Mouse (Mus musculus): ENCODE measurements around the gene Pom121l2. TPM values are rescaled to one million over a fixed set of nuclear protein-coding genes. Genes with fewer than 3 reads are reported as not detected.

Gene Pom121l2
- polyA plus RNA-seq, 1 experiment from 2014 or later: not detected

GRCm38 (mm10) chr13:22007121-22007510 is 26.1 kb downstream of the Pom121l2 start:
- Histone ChIP-seq H3K4me2 (peak overlapping the region; percentile 64), H3K9ac (replicated peaks) (no peak overlapping the region), H3K27ac (replicated peaks) (no peak overlapping the region), H3K36me3 (no peaks in the 10 kb centered on the region), H3K27me3 (replicated peaks) (peaks cover 95% of the 10 kb centered on the region), H3K4me1 (peaks cover 17% of the 10 kb centered on the region), H3K9me3 (replicated peaks) (no peaks in the 10 kb centered on the region), H3K4me3 (replicated peaks) (peak overlapping the region; percentile 36)
- no peak for ATAC-seq (ENCODE audit: low FRiP score)
- 3% methylated on average over 18 of the region's 18 CpGs for WGBS

DNA sequence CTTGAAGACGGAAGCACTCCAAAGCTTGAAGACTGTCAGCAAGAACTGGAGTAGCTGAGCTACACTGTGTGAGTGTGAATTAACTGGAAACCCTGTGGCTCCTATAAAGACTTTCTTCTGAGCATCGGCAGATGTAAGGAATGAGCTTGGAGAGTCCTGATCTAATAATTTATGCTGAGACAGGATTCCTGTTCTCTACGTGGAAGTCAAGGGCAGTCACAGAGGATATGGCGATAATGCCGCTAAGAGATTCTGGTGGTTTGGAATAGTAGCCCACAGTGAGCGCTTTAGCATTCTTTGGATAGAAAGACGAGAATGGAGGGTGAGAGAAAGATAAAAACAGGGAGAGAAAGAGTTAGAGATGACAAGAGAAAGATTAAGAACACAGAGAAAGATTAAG is 26.9 kb downstream of the Pom121l2 start:
- Histone ChIP-seq H3K27me3 (replicated peaks) (peaks cover 95% of the 10 kb centered on the region), H3K9me3 (replicated peaks) (no peaks in the 10 kb centered on the region), H3K4me1 (peaks cover 17% of the 10 kb centered on the region), H3K4me2 (no peak overlapping the region), H3K36me3 (no peaks in the 10 kb centered on the region), H3K4me3 (replicated peaks) (no peak overlapping the region), H3K9ac (replicated peaks) (no peak overlapping the region), H3K27ac (replicated peaks) (no peak overlapping the region)
- ATAC-seq (ENCODE audit: low FRiP score): no peak
- 45% methylated on average over 7 of the region's 7 CpGs for WGBS

GRCm38 (mm10) chr13:22008707-22009106 is 27.7 kb downstream of the Pom121l2 start:
- H3K4me2 ChIP-seq: no peak overlapping the region
- no peak for ATAC-seq (ENCODE audit: low FRiP score)
- peaks cover 17% of the 10 kb centered on the region for H3K4me1 ChIP-seq
- peaks cover 92% of the 10 kb centered on the region for H3K27me3 ChIP-seq (replicated peaks)
- H3K27ac ChIP-seq (replicated peaks): no peak overlapping the region
- WGBS: 80% methylated on average over 3 of the region's 3 CpGs
- no peaks in the 10 kb centered on the region for H3K36me3 ChIP-seq
- no peak overlapping the region for H3K9ac ChIP-seq (replicated peaks)
- H3K4me3 ChIP-seq (replicated peaks): no peak overlapping the region
- H3K9me3 ChIP-seq (replicated peaks): no peaks in the 10 kb centered on the region

DNA sequence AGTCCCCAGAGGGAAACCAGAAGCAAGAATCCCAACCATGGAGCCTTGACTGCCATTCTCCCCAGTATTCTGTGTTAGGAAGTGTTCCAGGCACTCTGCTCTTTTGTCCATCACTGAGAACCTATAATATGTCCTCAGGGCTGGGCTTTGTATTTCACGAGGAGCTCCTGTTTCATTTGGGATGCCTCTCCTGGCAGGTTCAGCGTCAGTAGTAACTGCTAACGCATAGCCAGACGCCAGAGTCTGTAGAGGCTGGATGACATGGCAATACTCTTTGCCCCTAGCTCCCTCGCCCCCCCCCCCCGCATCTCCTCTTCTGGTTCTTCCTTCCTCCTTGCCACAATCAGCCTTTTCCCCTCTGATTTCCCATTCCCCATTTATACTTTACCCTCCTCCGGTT is 28.6 kb downstream of the Pom121l2 start, which contains the start of gene Prss16:
TSS of gene Prss16 (minus strand) at position 101 of the 400 bp plus-strand sequence.
- Histone ChIP-seq H3K27ac (replicated peaks) (no peak within 1 kb of the TSS), H3K4me3 (replicated peaks) (no peak within 1 kb of the TSS), H3K9me3 (replicated peaks) (no peaks in the 10 kb centered on the region), H3K9ac (replicated peaks) (no peak within 1 kb of the TSS), H3K36me3 (no peaks in the 10 kb centered on the region), H3K27me3 (replicated peaks) (peaks cover 92% of the 10 kb centered on the region), H3K4me1 (peaks cover 17% of the 10 kb centered on the region), H3K4me2 (no peak within 1 kb of the TSS)
- WGBS: 23% methylated on average over 6 of the region's 7 CpGs
- no peak for ATAC-seq (ENCODE audit: low FRiP score)

DNA sequence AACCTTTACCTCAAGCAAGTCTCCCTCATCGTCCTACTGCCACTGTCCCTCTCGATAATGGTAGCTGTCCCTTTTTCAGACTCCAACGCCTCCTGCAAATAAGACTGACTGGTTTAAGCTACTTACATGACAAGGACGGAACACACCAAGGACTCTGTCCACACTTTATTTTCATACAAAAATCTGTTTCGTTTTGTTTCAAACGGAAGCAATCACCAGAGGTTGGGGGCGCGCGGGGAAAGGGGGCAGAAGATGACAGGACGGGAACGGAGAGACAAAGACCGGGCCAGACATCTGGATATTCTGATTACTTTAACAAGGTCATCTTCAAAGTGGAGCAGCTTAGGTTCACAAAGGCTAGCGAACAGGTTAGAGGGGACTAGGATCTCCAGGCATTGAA is 32.7 kb downstream of the Pom121l2 start:
- no peak overlapping the region for H3K4me2 ChIP-seq
- no peaks in the 10 kb centered on the region for H3K36me3 ChIP-seq
- 18% methylated on average over 13 of the region's 13 CpGs for WGBS
- H3K4me1 ChIP-seq: no peaks in the 10 kb centered on the region
- H3K4me3 ChIP-seq (replicated peaks): no peak overlapping the region
- no peak overlapping the region for H3K9ac ChIP-seq (replicated peaks)
- no peak overlapping the region for H3K27ac ChIP-seq (replicated peaks)
- ATAC-seq (ENCODE audit: low FRiP score): no peak
- no peaks in the 10 kb centered on the region for H3K9me3 ChIP-seq (replicated peaks)
- H3K27me3 ChIP-seq (replicated peaks): peaks cover 85% of the 10 kb centered on the region

DNA sequence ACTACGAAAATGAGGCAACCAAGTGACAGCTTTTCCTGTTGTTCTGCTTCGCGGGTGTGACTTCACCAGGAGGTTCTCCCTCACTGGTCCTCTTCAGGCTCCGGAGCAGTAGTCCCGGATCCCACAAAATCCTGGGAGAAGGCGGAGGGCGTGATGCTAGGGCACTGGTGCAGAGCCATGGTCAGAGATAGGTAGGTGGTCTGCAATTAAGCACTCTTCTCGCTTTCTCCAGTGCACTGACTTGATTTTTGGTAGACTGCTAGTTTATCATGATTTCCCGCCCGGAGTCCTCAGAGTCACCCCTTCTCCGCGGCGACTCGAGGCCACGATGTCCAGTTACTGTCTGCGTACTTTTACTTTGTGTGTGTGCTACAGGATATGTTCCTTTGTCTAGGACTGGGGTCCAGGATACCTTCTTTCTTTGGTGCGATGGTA is 33.4 kb downstream of the Pom121l2 start:
- WGBS: 12% methylated on average over 17 of the region's 17 CpGs
- Histone ChIP-seq H3K36me3 (no peaks in the 10 kb centered on the region), H3K27ac (replicated peaks) (no peak overlapping the region), H3K27me3 (replicated peaks) (peaks cover 85% of the 10 kb centered on the region), H3K4me2 (peak overlapping the region; percentile 27), H3K4me3 (replicated peaks) (no peak overlapping the region), H3K9me3 (replicated peaks) (no peaks in the 10 kb centered on the region), H3K9ac (replicated peaks) (no peak overlapping the region), H3K4me1 (no peaks in the 10 kb centered on the region)
- ATAC-seq (ENCODE audit: low FRiP score): no peak

DNA sequence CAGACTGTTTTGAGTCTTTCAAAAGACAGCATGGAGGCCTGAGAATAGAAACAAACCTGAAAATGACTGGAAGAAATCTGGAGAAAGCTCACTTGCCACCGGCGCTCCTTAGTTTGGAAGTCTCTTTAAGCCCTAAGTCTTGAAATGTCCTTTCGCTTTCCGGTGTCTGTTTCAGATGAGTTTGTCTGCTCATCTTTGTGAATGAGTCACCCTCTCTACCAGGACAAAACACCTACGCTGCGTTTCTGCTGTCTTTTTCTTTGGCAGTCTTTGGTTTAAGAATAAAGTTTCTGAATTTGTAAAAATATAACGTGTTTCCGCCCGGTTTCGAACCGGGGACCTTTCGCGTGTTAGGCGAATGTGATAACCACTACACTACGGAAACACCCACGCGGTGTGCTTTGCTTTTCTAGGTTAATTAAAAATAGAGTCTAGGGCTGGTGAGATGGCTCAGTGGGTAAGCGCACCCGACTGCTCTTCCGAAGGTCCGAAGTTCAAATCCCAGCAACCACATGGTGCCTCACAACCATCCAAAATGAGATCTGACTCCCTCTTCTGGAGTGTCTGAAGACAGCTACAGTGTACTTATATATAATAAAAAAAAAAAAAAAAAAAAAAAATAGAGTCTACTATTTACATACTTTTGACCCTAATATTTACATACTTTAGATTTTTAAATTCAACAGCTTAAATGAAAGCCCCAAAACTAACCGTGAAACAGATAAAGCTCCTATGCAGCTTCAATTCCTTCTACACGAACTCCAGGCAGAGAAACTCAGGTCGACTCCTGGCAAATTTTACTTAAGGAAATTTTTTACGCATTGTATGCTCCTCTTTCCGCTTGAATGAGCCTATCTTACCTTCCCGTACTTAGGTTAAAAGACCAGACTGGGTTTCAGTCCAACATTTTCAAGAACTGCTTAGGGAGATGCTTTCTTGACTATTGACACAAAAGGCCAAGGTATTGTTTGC is 34.8 kb downstream of the Pom121l2 start:
- Histone ChIP-seq H3K4me2 (no peak overlapping the region), H3K4me3 (replicated peaks) (no peak overlapping the region), H3K9me3 (replicated peaks) (no peaks in the 10 kb centered on the region), H3K4me1 (peaks cover 4% of the 10 kb centered on the region; the same call in 1 of the 2 replicates), H3K9ac (replicated peaks) (no peak overlapping the region), H3K36me3 (no peaks in the 10 kb centered on the region), H3K27me3 (replicated peaks) (peaks cover 82% of the 10 kb centered on the region), H3K27ac (replicated peaks) (no peak overlapping the region)
- WGBS: 16% methylated on average over 27 of the region's 27 CpGs
- ATAC-seq (ENCODE audit: low FRiP score): no peak; the same call in 1 of the 2 replicates

- under 1% methylated on average over 44 of the region's 44 CpGs for WGBS
- Histone ChIP-seq H3K27ac (replicated peaks) (no peak overlapping the region), H3K4me3 (replicated peaks) (peak overlapping the region; percentile 34), H3K4me1 (peaks cover 12% of the 10 kb centered on the region), H3K4me2 (peak overlapping the region; percentile 58), H3K9me3 (replicated peaks) (no peaks in the 10 kb centered on the region), H3K36me3 (no peaks in the 10 kb centered on the region), H3K27me3 (replicated peaks) (peaks cover 65% of the 10 kb centered on the region), H3K9ac (replicated peaks) (no peak overlapping the region)
- no peak for ATAC-seq (ENCODE audit: low FRiP score)
These were observed 39.2 kb downstream of the Pom121l2 start for GRCm38 (mm10) chr13:22019934-22020835.

- Histone ChIP-seq H3K27ac (replicated peaks) (no peak overlapping the region), H3K27me3 (replicated peaks) (peaks cover 59% of the 10 kb centered on the region), H3K4me1 (peaks cover 14% of the 10 kb centered on the region), H3K9ac (replicated peaks) (no peak overlapping the region), H3K4me2 (peak overlapping the region; percentile 58), H3K36me3 (no peaks in the 10 kb centered on the region), H3K9me3 (replicated peaks) (no peaks in the 10 kb centered on the region), H3K4me3 (replicated peaks) (peak overlapping the region; percentile 34)
- ATAC-seq (ENCODE audit: low FRiP score): no peak
- under 1% methylated on average over 8 of the region's 8 CpGs for WGBS
These were observed 39.9 kb downstream of the Pom121l2 start for GRCm38 (mm10) chr13:22020901-22021339.

GRCm38 (mm10) chr13:22021581-22021980 is 40.6 kb downstream of the Pom121l2 start:
- H3K36me3 ChIP-seq: no peaks in the 10 kb centered on the region
- H3K4me1 ChIP-seq: peaks cover 14% of the 10 kb centered on the region
- H3K4me2 ChIP-seq: peak overlapping the region; percentile 58
- H3K9ac ChIP-seq (replicated peaks): 0 out of 2 replicates have a peak overlapping the region, but pooled peaks have one; percentile 7
- no peaks in the 10 kb centered on the region for H3K9me3 ChIP-seq (replicated peaks)
- no peak overlapping the region for H3K27ac ChIP-seq (replicated peaks)
- H3K4me3 ChIP-seq (replicated peaks): peak overlapping the region; percentile 33
- 0% methylated on average over 11 of the region's 11 CpGs for WGBS
- no peak for ATAC-seq (ENCODE audit: low FRiP score)
- peaks cover 53% of the 10 kb centered on the region for H3K27me3 ChIP-seq (replicated peaks)

- 0 out of 2 replicates have a peak, but pooled peaks have one; percentile 66 for ATAC-seq (ENCODE audit: low FRiP score)
- Histone ChIP-seq H3K9me3 (replicated peaks) (no peaks in the 10 kb centered on the region), H3K36me3 (no peaks in the 10 kb centered on the region), H3K4me1 (peaks cover 14% of the 10 kb centered on the region), H3K27me3 (replicated peaks) (peaks cover 51% of the 10 kb centered on the region), H3K9ac (replicated peaks) (0 out of 2 replicates have a peak overlapping the region, but pooled peaks have one; percentile 7), H3K4me3 (replicated peaks) (peak overlapping the region; percentile 33), H3K27ac (replicated peaks) (no peak overlapping the region), H3K4me2 (peak overlapping the region; percentile 58)
- WGBS: 3% methylated on average over 9 of the region's 9 CpGs
These were observed 41.2 kb downstream of the Pom121l2 start for GRCm38 (mm10) chr13:22022241-22022640.
